Mouse (Mus musculus): ENCODE measurements around the gene Atpaf2. TPM values are rescaled to one million over a fixed set of nuclear protein-coding genes. Genes with fewer than 3 reads are reported as not detected.

The Atpaf2 gene
- polyA plus RNA-seq, 1 experiment from 2014 or later = 26.6 TPM

DNA sequence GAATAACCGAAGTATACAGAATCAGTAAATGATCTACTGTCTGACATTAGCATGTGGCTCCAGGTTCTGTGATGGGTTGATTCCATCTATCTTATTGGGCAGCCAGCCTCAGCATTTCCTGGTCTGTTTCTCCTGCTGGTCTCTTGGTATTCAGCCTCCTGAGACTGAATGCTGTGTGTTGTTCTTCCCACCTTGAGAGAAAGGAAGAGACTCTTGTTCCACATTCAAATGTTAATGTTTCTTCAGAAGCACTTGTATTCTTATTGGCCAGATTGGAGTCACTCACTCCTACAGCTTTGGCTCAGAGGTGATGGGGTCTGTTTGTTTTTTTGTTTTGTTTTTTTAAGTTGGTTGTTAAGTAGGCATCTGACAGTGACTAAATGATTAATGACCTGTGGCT lies 4.7 kb upstream of the Atpaf2 start:
- H3K36me3 ChIP-seq (ENCODE audit: inconsistent target) = no peaks in the 10 kb centered on the region
- WGBS (ENCODE audit: missing documents) = 89% methylated on average over 1 of the region's 1 CpGs
- H3K4me3 ChIP-seq (ENCODE audit: inconsistent target) = no peak overlapping the region
- H3K27ac ChIP-seq = no peak overlapping the region
- H3K79me2 ChIP-seq (ENCODE audit: inconsistent target) = peaks cover 17% of the 10 kb centered on the region; the same call in 1 of the 2 replicates

DNA sequence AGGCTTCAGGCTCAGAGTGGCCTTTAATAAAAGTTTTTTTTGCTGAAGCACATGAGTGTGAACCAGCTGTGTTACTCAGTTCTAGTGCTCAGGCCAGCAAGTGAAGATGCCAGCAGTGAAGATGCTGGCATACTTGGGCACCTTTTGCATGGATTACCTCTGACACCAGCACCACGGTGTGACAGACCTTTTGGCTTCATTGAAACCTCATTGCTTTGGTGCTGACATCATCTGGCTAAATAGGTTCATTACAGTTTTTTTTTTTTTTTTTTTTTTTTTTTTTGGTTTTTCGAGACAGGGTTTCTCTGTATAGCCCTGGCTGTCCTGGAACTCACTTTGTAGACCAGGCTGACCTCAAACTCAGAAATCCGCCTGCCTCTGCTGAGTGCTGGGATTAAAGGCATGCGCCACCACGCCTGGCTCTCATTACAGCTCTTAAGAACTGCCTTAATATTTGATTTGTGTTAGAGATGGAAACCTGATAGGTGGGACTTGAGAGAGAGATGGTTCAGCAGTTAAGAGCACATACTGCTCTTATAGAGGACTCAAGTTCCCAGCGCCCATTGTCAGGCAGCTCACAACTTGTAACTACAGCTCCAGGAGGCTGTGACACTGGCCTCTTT lies 3.9 kb upstream of the Atpaf2 start:
- Histone ChIP-seq H3K27ac (no peak overlapping the region), H3K4me3 (ENCODE audit: inconsistent target) (no peak overlapping the region), H3K36me3 (ENCODE audit: inconsistent target) (no peaks in the 10 kb centered on the region), H3K79me2 (ENCODE audit: inconsistent target) (peaks cover 18% of the 10 kb centered on the region; the same call in 1 of the 2 replicates)
- WGBS (ENCODE audit: missing documents) = 71% methylated on average over 5 of the region's 6 CpGs

DNA sequence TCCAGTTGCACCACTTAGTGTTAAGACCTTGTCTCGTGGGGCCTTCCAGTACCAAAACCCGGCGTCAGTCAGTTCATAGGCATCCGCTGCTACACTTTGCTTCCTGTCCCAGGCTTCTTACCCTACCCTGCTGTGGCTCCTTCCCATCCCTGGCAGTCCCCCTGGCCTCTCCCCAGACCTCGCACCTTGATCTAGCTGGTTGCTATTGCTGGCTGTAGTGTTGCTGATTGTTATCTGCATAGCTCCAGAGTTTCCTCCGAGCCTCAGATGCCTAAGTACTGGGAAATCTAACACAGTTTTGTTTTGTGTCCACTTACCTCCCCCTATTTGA lies 181 bp upstream of the Atpaf2 start:
- peaks cover 50% of the 10 kb centered on the region for H3K79me2 ChIP-seq (ENCODE audit: inconsistent target)
- H3K36me3 ChIP-seq (ENCODE audit: inconsistent target) = no peaks in the 10 kb centered on the region
- no peak overlapping the region for H3K27ac ChIP-seq
- 10% methylated on average over 6 of the region's 6 CpGs for WGBS (ENCODE audit: missing documents)
- H3K4me3 ChIP-seq (ENCODE audit: inconsistent target) = peak overlapping the region; percentile 66

DNA sequence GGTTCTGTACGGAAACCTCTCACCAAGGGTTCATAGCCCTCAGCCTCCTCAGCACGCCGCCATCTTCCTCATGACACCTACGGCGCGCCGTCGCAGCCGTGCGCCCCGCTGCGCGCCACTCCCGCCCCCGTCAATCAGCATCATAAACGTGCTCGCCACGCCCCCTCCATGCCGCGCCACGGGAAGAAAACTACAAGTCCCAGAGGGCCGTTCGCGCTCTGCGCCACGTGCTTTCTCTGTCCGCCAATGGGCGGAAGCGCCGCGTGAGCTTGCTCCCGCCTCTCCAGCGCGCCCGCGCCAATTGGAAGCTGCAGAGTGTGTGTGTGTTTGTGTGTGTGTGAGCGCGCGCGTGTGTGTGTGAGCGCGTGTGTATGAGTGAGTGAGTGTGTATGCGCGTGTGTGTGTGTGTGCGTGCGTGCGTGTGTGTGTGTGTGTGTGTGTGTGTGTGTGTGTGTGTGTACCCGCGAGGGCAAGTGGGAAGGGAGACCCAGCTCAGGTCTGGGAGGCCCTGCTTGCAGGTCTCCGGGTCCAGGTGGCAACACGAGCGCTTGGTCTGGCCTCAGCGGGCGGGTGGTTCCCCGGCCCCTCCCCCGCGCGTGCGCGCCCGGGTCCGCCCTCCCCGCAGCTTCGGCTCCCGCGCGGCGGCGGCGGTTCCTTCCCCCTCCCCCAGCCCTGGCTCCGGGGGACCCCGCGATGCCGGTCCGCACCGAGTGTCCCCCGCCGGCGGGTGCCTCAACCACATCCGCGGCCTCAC lies 1.1 kb downstream of the Atpaf2 start, which contains the start of gene Gid4:
Gid4 (plus strand) TSS at position 183 of the 754 bp plus-strand sequence.
- 1% methylated on average over 63 of the region's 81 CpGs for WGBS (ENCODE audit: missing documents)
- H3K79me2 ChIP-seq (ENCODE audit: inconsistent target) = peaks cover 56% of the 10 kb centered on the region
- peak within 1 kb of the TSS; percentile 25 for H3K27ac ChIP-seq
- peak within 1 kb of the TSS; percentile 68 for H3K4me3 ChIP-seq (ENCODE audit: inconsistent target)
- no peaks in the 10 kb centered on the region for H3K36me3 ChIP-seq (ENCODE audit: inconsistent target)

DNA sequence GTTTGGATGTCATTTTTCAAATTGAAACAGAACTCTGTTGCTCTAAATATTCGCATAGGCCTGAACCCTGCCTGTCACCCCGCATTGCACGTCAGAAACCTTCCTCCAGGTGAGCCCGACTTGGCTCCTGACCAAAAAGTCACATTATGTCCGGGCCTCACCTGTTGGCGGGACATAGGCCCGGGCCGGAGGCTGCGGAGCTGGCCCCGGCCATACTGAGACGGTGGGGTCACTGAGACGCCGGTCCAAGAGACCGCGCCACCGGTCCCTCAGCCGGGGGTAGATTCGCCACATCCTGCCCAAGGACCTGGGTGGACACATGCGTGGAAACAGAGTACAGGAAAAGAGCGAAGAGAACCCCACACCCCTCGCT lies 1.7 kb downstream of the Atpaf2 start:
- H3K27ac ChIP-seq = peak overlapping the region; percentile 25
- no peaks in the 10 kb centered on the region for H3K36me3 ChIP-seq (ENCODE audit: inconsistent target)
- H3K79me2 ChIP-seq (ENCODE audit: inconsistent target) = peaks cover 62% of the 10 kb centered on the region
- WGBS (ENCODE audit: missing documents) = 2% methylated on average over 21 of the region's 21 CpGs
- peak overlapping the region; percentile 68 for H3K4me3 ChIP-seq (ENCODE audit: inconsistent target)

DNA sequence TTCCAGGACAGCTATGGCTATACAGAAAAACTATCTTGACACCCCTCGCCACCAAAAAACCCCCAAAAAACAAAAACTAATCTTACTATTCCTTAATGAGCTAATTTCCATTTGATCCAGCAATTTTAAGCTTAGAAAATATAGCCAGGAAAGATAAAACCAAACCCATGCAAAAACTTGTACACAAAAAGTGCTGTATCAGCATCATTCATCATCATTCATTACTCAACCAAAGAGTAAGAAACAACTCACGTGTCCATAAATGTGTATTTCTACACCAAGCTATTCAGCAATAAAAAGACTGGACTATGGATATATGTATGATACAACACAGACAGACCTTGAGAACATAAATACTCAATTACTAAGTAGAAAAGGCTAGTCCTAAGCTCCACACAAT lies 5.3 kb downstream of the Atpaf2 start:
- Histone ChIP-seq H3K36me3 (ENCODE audit: inconsistent target) (peaks cover 7% of the 10 kb centered on the region; the same call in 1 of the 2 replicates), H3K27ac (no peak overlapping the region), H3K79me2 (ENCODE audit: inconsistent target) (peaks cover 50% of the 10 kb centered on the region), H3K4me3 (ENCODE audit: inconsistent target) (no peak overlapping the region)
- 77% methylated on average over 2 of the region's 2 CpGs for WGBS (ENCODE audit: missing documents)

DNA sequence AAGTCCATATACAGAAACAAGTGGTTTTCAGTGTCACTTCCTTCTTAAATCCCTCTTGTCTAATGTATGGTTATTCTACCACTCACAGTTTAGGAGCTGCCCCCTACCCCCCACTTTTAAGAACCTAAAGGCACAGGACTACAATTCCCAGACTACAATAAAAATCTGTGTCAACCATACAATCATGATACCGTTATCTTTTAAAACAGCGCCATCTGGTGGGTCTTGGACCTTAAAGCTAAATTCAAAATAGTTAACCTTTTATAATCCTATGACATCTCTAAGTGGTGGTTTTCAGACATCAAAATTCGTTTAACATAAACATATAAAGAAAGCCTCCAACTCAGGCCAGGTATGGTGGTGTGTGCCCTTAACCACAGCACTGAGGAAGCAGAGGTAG lies 6.1 kb downstream of the Atpaf2 start:
- no peak overlapping the region for H3K4me3 ChIP-seq (ENCODE audit: inconsistent target)
- H3K79me2 ChIP-seq (ENCODE audit: inconsistent target) = peaks cover 50% of the 10 kb centered on the region
- H3K36me3 ChIP-seq (ENCODE audit: inconsistent target) = peaks cover 11% of the 10 kb centered on the region; the same call in 1 of the 2 replicates
- H3K27ac ChIP-seq = no peak overlapping the region
- 0% methylated on average over 3 of the region's 3 CpGs for WGBS (ENCODE audit: missing documents)

DNA sequence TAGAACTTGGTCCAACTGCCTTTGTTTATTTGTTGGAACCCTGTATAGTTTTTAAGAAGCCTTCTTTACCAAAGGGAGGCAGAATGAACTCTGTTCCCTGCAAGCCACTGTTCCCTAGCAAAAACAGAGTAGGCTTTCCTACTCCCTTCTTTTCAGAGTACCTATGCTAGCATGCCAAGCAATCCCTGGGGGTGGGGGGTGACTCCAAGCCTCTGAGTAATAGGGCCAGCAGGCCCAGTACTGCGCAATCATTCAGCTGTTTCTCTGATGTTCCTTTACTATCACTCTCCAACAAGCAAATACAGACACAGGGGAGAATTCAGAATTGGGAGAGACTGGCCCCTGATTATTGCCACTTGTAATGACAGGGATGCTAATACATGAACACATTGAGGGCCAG lies 11.7 kb downstream of the Atpaf2 start:
- WGBS (ENCODE audit: missing documents) = 100% methylated on average over 1 of the region's 1 CpGs
- H3K79me2 ChIP-seq (ENCODE audit: inconsistent target) = peaks cover 1% of the 10 kb centered on the region; the same call in 1 of the 2 replicates
- H3K4me3 ChIP-seq (ENCODE audit: inconsistent target) = no peak overlapping the region
- H3K27ac ChIP-seq = no peak overlapping the region
- H3K36me3 ChIP-seq (ENCODE audit: inconsistent target) = peaks cover 64% of the 10 kb centered on the region

DNA sequence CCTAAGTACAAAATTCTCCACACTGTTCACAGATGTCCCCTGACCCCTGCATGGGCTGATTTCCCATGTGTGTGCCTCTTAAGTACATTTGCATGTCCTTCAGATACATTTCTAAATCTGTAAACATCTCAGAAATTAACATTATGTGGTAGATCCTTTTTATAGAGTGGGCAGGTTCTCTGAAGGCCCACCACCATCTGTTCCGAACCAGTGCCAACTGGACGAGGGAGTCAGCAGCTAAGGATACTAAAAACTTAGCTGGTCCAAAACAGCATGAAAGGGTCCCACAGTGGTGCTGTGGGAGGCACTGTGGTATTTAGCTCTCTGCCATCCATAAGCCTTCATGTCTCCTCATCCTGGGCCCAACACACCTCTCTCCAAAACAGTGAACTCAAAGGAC lies 21.1 kb downstream of the Atpaf2 start:
- peaks cover 18% of the 10 kb centered on the region for H3K36me3 ChIP-seq (ENCODE audit: inconsistent target)
- no peak overlapping the region for H3K27ac ChIP-seq
- H3K4me3 ChIP-seq (ENCODE audit: inconsistent target) = no peak overlapping the region
- H3K79me2 ChIP-seq (ENCODE audit: inconsistent target) = no peaks in the 10 kb centered on the region
- WGBS (ENCODE audit: missing documents) = 94% methylated on average over 2 of the region's 2 CpGs

DNA sequence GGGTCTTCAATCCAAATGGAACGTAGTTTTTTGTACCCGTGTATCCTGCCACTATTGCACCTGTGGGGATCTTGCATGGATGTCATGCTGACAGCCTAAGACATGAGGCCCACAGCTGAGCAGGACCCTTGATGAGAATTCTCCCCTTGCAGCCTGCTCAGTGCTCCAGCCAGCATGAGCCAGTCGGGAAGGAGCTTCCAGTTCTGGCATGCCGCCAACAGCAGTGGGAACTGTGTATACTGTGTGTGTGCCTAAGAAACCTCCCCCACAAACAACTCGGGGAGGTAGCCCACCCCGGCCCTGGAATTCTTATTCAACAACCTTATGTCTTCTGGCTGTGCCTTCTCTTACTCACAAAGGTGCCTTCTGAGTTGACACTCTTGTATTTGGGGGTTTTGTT lies 21.7 kb downstream of the Atpaf2 start:
- peaks cover 11% of the 10 kb centered on the region for H3K36me3 ChIP-seq (ENCODE audit: inconsistent target)
- WGBS (ENCODE audit: missing documents) = 92% methylated on average over 6 of the region's 6 CpGs
- H3K27ac ChIP-seq = no peak overlapping the region
- no peaks in the 10 kb centered on the region for H3K79me2 ChIP-seq (ENCODE audit: inconsistent target)
- H3K4me3 ChIP-seq (ENCODE audit: inconsistent target) = no peak overlapping the region

DNA sequence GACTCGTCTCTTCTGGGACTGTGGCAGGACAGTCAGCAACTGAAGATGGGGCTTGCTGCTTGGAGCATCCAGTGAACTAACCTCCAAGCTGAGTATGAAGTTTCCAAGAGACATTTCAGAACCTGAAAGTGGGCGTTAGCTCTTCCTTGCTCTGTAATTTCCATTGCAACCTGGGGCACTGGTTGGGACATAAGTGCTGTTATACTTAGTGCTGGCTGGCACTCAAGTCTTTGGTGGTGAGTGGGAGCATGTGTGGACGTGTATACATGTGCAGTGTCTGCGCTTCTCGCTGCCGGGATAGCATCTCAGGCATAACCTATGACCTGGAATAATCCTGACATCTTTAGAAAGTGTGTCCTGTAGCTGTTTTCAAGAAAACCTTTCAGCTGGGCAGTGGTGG lies 26.9 kb downstream of the Atpaf2 start:
- Histone ChIP-seq H3K36me3 (ENCODE audit: inconsistent target) (no peaks in the 10 kb centered on the region), H3K4me3 (ENCODE audit: inconsistent target) (no peak overlapping the region), H3K27ac (no peak overlapping the region), H3K79me2 (ENCODE audit: inconsistent target) (no peaks in the 10 kb centered on the region)
- WGBS (ENCODE audit: missing documents) = 86% methylated on average over 6 of the region's 6 CpGs

DNA sequence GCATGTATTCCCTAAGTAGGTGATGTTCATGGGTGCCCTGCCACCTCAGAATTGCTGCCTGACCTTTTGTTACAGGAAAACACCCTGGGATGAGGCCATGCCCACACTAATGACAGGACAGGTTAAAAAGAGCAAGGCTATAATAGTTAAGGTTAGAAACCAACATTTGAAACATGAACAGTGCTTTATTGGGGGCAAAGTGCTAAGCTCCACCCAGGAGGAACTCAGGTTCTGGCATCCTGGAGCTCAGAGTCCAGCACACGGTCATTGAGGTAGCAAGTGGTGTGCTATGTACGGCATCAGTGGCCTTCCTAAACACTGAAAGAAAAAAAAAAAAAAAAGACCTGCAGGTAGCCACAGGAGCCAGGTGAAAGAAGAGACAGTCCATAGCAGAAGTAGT lies 30.3 kb downstream of the Atpaf2 start:
- H3K27ac ChIP-seq = no peak overlapping the region
- WGBS (ENCODE audit: missing documents) = 100% methylated on average over 2 of the region's 2 CpGs
- H3K4me3 ChIP-seq (ENCODE audit: inconsistent target) = no peak overlapping the region
- H3K79me2 ChIP-seq (ENCODE audit: inconsistent target) = no peaks in the 10 kb centered on the region
- H3K36me3 ChIP-seq (ENCODE audit: inconsistent target) = no peaks in the 10 kb centered on the region

DNA sequence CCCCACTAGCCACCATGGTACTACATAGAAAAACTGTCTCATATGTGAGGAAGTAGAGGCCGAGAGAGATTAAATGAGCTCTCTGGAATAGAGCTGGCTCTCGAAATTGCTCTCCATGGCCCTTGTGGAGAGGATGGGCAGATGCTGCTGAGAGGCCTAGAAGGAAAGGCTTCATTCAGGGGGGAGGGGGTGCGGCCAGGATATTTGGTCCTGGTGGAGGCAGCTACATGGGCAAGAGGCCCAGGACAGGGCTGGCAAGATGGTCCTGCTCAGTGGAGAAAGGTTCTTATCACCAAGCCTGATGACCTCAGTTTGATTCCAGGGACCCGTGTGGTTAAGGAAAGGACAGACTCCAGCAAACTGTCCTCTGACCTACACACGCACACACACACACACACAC lies 32.3 kb downstream of the Atpaf2 start:
- H3K4me3 ChIP-seq (ENCODE audit: inconsistent target) = no peak overlapping the region
- H3K27ac ChIP-seq = no peak overlapping the region
- H3K36me3 ChIP-seq (ENCODE audit: inconsistent target) = no peaks in the 10 kb centered on the region
- 86% methylated on average over 3 of the region's 5 CpGs for WGBS (ENCODE audit: missing documents)
- no peaks in the 10 kb centered on the region for H3K79me2 ChIP-seq (ENCODE audit: inconsistent target)

DNA sequence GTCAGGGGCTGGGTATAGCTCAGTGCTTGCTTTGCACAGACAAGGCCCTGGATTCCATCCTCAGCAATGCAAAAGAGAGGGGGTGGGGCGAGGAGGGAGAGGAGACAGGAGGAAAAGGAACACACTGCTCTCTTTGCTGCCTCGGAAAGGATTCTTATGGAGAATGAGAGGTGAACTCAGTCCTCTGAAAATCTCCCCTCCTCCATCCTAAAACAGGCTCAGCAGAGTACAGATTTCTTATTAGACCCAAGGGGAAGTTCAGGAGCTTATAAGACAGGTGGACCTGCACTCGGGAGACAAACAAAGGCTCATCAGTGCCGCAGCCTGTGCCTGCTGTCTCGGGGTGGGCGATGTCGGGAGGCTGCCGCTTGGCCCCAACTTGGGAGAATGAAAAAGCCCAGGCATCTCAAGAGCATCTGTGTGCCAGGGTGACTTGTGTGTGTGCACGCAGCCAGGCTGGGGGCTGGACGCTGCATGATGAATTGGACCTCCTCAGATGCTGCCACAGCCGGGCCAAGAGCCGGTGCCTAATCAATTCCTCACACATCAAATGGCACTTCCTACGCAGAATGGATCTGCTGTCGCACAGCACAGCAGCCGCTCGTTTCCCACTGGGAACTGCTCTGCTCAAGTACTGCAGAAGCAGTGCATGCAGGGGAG lies 33.4 kb downstream of the Atpaf2 start:
- no peaks in the 10 kb centered on the region for H3K36me3 ChIP-seq (ENCODE audit: inconsistent target)
- H3K4me3 ChIP-seq (ENCODE audit: inconsistent target) = no peak overlapping the region
- no peak overlapping the region for H3K27ac ChIP-seq
- no peaks in the 10 kb centered on the region for H3K79me2 ChIP-seq (ENCODE audit: inconsistent target)
- 49% methylated on average over 15 of the region's 16 CpGs for WGBS (ENCODE audit: missing documents)

DNA sequence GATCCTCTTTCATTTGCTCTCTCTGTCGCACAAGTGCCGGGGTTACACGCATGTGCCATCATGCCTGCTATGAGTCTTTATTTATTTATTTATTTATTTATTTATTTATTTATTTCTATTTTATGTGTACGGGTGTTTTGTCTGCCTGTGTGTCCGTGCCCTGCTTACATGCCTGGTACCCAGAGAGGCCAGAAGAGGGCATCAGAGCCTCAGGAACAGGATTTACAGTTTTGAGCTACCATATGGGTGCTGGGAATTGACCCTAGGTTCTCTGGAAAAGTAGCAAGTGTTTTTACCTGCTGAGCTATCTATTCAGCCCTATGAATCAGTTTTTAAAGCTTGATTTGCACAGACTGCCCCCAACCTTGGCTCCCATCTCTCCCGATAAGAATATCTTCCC lies 34.7 kb downstream of the Atpaf2 start:
- H3K36me3 ChIP-seq (ENCODE audit: inconsistent target) = no peaks in the 10 kb centered on the region
- H3K27ac ChIP-seq = no peak overlapping the region
- WGBS (ENCODE audit: missing documents) = 97% methylated on average over 5 of the region's 6 CpGs
- H3K79me2 ChIP-seq (ENCODE audit: inconsistent target) = no peaks in the 10 kb centered on the region
- no peak overlapping the region for H3K4me3 ChIP-seq (ENCODE audit: inconsistent target)
